Mouse (Mus musculus): ENCODE results near the gene Paics. TPM values are rescaled to one million over a fixed set of nuclear protein-coding genes. Genes with fewer than 3 reads are reported as not detected.

Paics gene
- polyA plus RNA-seq, 1 experiment from 2014 or later: 427 TPM

- Histone ChIP-seq H3K4me2 (no peak overlapping the region), H3K36me3 (ENCODE audit: control insufficient read depth, insufficient read depth, low read length) (no peaks in the 10 kb centered on the region), H3K4me1 (ENCODE audit: control insufficient read depth, insufficient read depth, low read length) (peaks cover 6% of the 10 kb centered on the region), H3K4me3 (ENCODE audit: low read depth, low read length) (no peak overlapping the region), H3K9me3 (ENCODE audit: control insufficient read depth, low read length) (no peaks in the 10 kb centered on the region), H3K27me3 (ENCODE audit: control insufficient read depth, insufficient read depth, low read length) (no peaks in the 10 kb centered on the region), H3K27ac (ENCODE audit: low read depth, low read length) (no peak overlapping the region), H3K9ac (ENCODE audit: low read length) (no peak overlapping the region)
- no peak for ATAC-seq (ENCODE audit: low FRiP score)
- WGBS: 91% methylated on average over 4 of the region's 4 CpGs
- DNase-seq (ENCODE audit: low spot score, missing footprints): no peak
Observed at GRCm38 (mm10) chr5:76947142-76947541, 4.0 kb upstream of the Paics start.

GRCm38 (mm10) chr5:76947758-76948157, 3.3 kb upstream of the Paics start:
- no peaks in the 10 kb centered on the region for H3K27me3 ChIP-seq (ENCODE audit: control insufficient read depth, insufficient read depth, low read length)
- no peak overlapping the region for H3K9ac ChIP-seq (ENCODE audit: low read length)
- peaks cover 10% of the 10 kb centered on the region for H3K4me1 ChIP-seq (ENCODE audit: control insufficient read depth, insufficient read depth, low read length)
- H3K36me3 ChIP-seq (ENCODE audit: control insufficient read depth, insufficient read depth, low read length): no peaks in the 10 kb centered on the region
- H3K4me3 ChIP-seq (ENCODE audit: low read depth, low read length): no peak overlapping the region
- 96% methylated on average over 4 of the region's 4 CpGs for WGBS
- H3K9me3 ChIP-seq (ENCODE audit: control insufficient read depth, low read length): no peaks in the 10 kb centered on the region
- no peak overlapping the region for H3K27ac ChIP-seq (ENCODE audit: low read depth, low read length)
- DNase-seq (ENCODE audit: low spot score, missing footprints) (no peak), ATAC-seq (ENCODE audit: low FRiP score) (no peak)
- H3K4me2 ChIP-seq: no peak overlapping the region

- Histone ChIP-seq H3K4me2 (peak overlapping the region; percentile 80), H3K9me3 (ENCODE audit: control insufficient read depth, low read length) (no peaks in the 10 kb centered on the region), H3K4me1 (ENCODE audit: control insufficient read depth, insufficient read depth, low read length) (peaks cover 12% of the 10 kb centered on the region), H3K4me3 (ENCODE audit: low read depth, low read length) (peak overlapping the region; percentile 73), H3K9ac (ENCODE audit: low read length) (peak overlapping the region; percentile 84), H3K27ac (ENCODE audit: low read depth, low read length) (no peak overlapping the region; the same call in 1 of the 2 replicates), H3K36me3 (ENCODE audit: control insufficient read depth, insufficient read depth, low read length) (no peaks in the 10 kb centered on the region), H3K27me3 (ENCODE audit: control insufficient read depth, insufficient read depth, low read length) (no peaks in the 10 kb centered on the region)
- under 1% methylated on average over 24 of the region's 24 CpGs for WGBS
- DNase-seq (ENCODE audit: low spot score, missing footprints): peak; percentile 98
- ATAC-seq (ENCODE audit: low FRiP score): no peak
Observed at GRCm38 (mm10) chr5:76950343-76951105, 583 bp upstream of the Paics start.

- peaks cover 10% of the 10 kb centered on the region for H3K36me3 ChIP-seq (ENCODE audit: control insufficient read depth, insufficient read depth, low read length)
- H3K4me3 ChIP-seq (ENCODE audit: low read depth, low read length): peak overlapping the region; percentile 73
- peak overlapping the region; percentile 80 for H3K4me2 ChIP-seq
- ATAC-seq (ENCODE audit: low FRiP score): no peak
- H3K27me3 ChIP-seq (ENCODE audit: control insufficient read depth, insufficient read depth, low read length): no peaks in the 10 kb centered on the region
- H3K4me1 ChIP-seq (ENCODE audit: control insufficient read depth, insufficient read depth, low read length): peaks cover 12% of the 10 kb centered on the region
- peak overlapping the region; percentile 84 for H3K9ac ChIP-seq (ENCODE audit: low read length)
- peak overlapping the region; percentile 69; the same call in 1 of the 2 replicates for H3K27ac ChIP-seq (ENCODE audit: low read depth, low read length)
- DNase-seq (ENCODE audit: low spot score, missing footprints): no peak
- no peaks in the 10 kb centered on the region for H3K9me3 ChIP-seq (ENCODE audit: control insufficient read depth, low read length)
- WGBS: 19% methylated on average over 7 of the region's 7 CpGs
Observed at GRCm38 (mm10) chr5:76952112-76953040, 1.3 kb downstream of the Paics start.

- peaks cover 12% of the 10 kb centered on the region for H3K4me1 ChIP-seq (ENCODE audit: control insufficient read depth, insufficient read depth, low read length)
- no peak overlapping the region for H3K4me2 ChIP-seq
- H3K4me3 ChIP-seq (ENCODE audit: low read depth, low read length): no peak overlapping the region
- no peak overlapping the region for H3K27ac ChIP-seq (ENCODE audit: low read depth, low read length)
- WGBS: 92% methylated on average over 3 of the region's 3 CpGs
- ATAC-seq (ENCODE audit: low FRiP score) (no peak), DNase-seq (ENCODE audit: low spot score, missing footprints) (no peak)
- H3K9me3 ChIP-seq (ENCODE audit: control insufficient read depth, low read length): no peaks in the 10 kb centered on the region
- H3K27me3 ChIP-seq (ENCODE audit: control insufficient read depth, insufficient read depth, low read length): no peaks in the 10 kb centered on the region
- H3K9ac ChIP-seq (ENCODE audit: low read length): no peak overlapping the region
- H3K36me3 ChIP-seq (ENCODE audit: control insufficient read depth, insufficient read depth, low read length): peaks cover 17% of the 10 kb centered on the region
Observed at GRCm38 (mm10) chr5:76953794-76954193, 2.7 kb downstream of the Paics start.

- Histone ChIP-seq H3K9me3 (ENCODE audit: control insufficient read depth, low read length) (no peaks in the 10 kb centered on the region), H3K4me3 (ENCODE audit: low read depth, low read length) (no peak overlapping the region), H3K27me3 (ENCODE audit: control insufficient read depth, insufficient read depth, low read length) (no peaks in the 10 kb centered on the region), H3K4me2 (no peak overlapping the region), H3K4me1 (ENCODE audit: control insufficient read depth, insufficient read depth, low read length) (peaks cover 11% of the 10 kb centered on the region), H3K27ac (ENCODE audit: low read depth, low read length) (no peak overlapping the region), H3K36me3 (ENCODE audit: control insufficient read depth, insufficient read depth, low read length) (peaks cover 17% of the 10 kb centered on the region), H3K9ac (ENCODE audit: low read length) (no peak overlapping the region)
- no peak for ATAC-seq (ENCODE audit: low FRiP score)
- WGBS: 86% methylated on average over 6 of the region's 6 CpGs
- DNase-seq (ENCODE audit: low spot score, missing footprints): no peak
Observed at GRCm38 (mm10) chr5:76954271-76954900, 3.3 kb downstream of the Paics start.

- H3K36me3 ChIP-seq (ENCODE audit: control insufficient read depth, insufficient read depth, low read length): peaks cover 22% of the 10 kb centered on the region
- 92% methylated on average over 4 of the region's 4 CpGs for WGBS
- ATAC-seq (ENCODE audit: low FRiP score): no peak
Observed at GRCm38 (mm10) chr5:76955474-76955873, 4.4 kb downstream of the Paics start.

GRCm38 (mm10) chr5:76957954-76958353, 6.8 kb downstream of the Paics start:
- H3K36me3 ChIP-seq (ENCODE audit: control insufficient read depth, insufficient read depth, low read length): peaks cover 33% of the 10 kb centered on the region
- no peak overlapping the region for H3K4me3 ChIP-seq (ENCODE audit: low read depth, low read length)
- no peaks in the 10 kb centered on the region for H3K4me1 ChIP-seq (ENCODE audit: control insufficient read depth, insufficient read depth, low read length)
- 96% methylated on average over 1 of the region's 1 CpGs for WGBS
- H3K9me3 ChIP-seq (ENCODE audit: control insufficient read depth, low read length): no peaks in the 10 kb centered on the region
- no peak overlapping the region for H3K4me2 ChIP-seq
- H3K27ac ChIP-seq (ENCODE audit: low read depth, low read length): no peak overlapping the region
- no peak for DNase-seq (ENCODE audit: low spot score, missing footprints)
- no peaks in the 10 kb centered on the region for H3K27me3 ChIP-seq (ENCODE audit: control insufficient read depth, insufficient read depth, low read length)
- H3K9ac ChIP-seq (ENCODE audit: low read length): no peak overlapping the region
- no peak for ATAC-seq (ENCODE audit: low FRiP score)

More at GRCm38 (mm10) chr5:76955474-76955873, 4.4 kb downstream of the Paics start:
- DNase-seq (ENCODE audit: low spot score, missing footprints): no peak
- H3K4me3 ChIP-seq (ENCODE audit: low read depth, low read length): no peak overlapping the region
- H3K9me3 ChIP-seq (ENCODE audit: control insufficient read depth, low read length): no peaks in the 10 kb centered on the region
- no peak overlapping the region for H3K27ac ChIP-seq (ENCODE audit: low read depth, low read length)
- H3K4me2 ChIP-seq: no peak overlapping the region
- no peak overlapping the region for H3K9ac ChIP-seq (ENCODE audit: low read length)
- no peaks in the 10 kb centered on the region for H3K27me3 ChIP-seq (ENCODE audit: control insufficient read depth, insufficient read depth, low read length)
- H3K4me1 ChIP-seq (ENCODE audit: control insufficient read depth, insufficient read depth, low read length): peaks cover 6% of the 10 kb centered on the region
